Mouse (Mus musculus) right cerebral cortex, adult 18-20 months (tissue): ENCODE results near the gene Myog.
"Not testable (repeated sequence)": the region's sequence is repeated elsewhere in the genome, so short reads cannot be mapped to it uniquely, and the experiment has no call there.

Source experiments
- DNase-seq: peaks from one replicate; pipeline ENCODE4 v3.0.0; 2022; ENCODE audit warnings: mixed read lengths

The Myog gene

GRCm38 (mm10) chr1:134289598-134290099, at the start of gene Myog:
Myog (plus strand) TSS chr1:134289989.
- DNase-seq = no peak

- peak; percentile 72 for DNase-seq
Observed at GRCm38 (mm10) chr1:134240701-134241100, 49.1 kb upstream of the Myog start.

GRCm38 (mm10) chr1:134241298-134241697, 48.5 kb upstream of the Myog start:
- DNase-seq = peak; percentile 43

GRCm38 (mm10) chr1:134242286-134242685, 47.5 kb upstream of the Myog start:
- DNase-seq = no peak

- DNase-seq = no peak
Observed at GRCm38 (mm10) chr1:134243505-134243904, 46.3 kb upstream of the Myog start.

GRCm38 (mm10) chr1:134243948-134244914, 45.6 kb upstream of the Myog start:
- peak; percentile 93 for DNase-seq

GRCm38 (mm10) chr1:134245004-134245717, 44.6 kb upstream of the Myog start:
- DNase-seq = no peak

GRCm38 (mm10) chr1:134246590-134246989, 43.2 kb upstream of the Myog start:
- no peak for DNase-seq

GRCm38 (mm10) chr1:134249681-134250080, 40.1 kb upstream of the Myog start:
- DNase-seq = not testable (repeated sequence)

GRCm38 (mm10) chr1:134264341-134264740, 25.4 kb upstream of the Myog start:
- no peak for DNase-seq

GRCm38 (mm10) chr1:134265797-134266196, 24.0 kb upstream of the Myog start:
- DNase-seq = no peak

- DNase-seq = no peak
Observed at GRCm38 (mm10) chr1:134270026-134270425, 19.8 kb upstream of the Myog start.

GRCm38 (mm10) chr1:134272754-134273250, 17.0 kb upstream of the Myog start:
- no peak for DNase-seq

- DNase-seq = peak; percentile 69
Observed at GRCm38 (mm10) chr1:134273493-134274395, 16.0 kb upstream of the Myog start.

- no peak for DNase-seq
Observed at GRCm38 (mm10) chr1:134274483-134274920, 15.3 kb upstream of the Myog start.

GRCm38 (mm10) chr1:134275616-134276464, 13.9 kb upstream of the Myog start:
- peak; percentile 51 for DNase-seq

GRCm38 (mm10) chr1:134276823-134277222, 13.0 kb upstream of the Myog start:
- no peak for DNase-seq

GRCm38 (mm10) chr1:134280174-134280573, 9.6 kb upstream of the Myog start:
- no peak for DNase-seq

- DNase-seq = no peak
Observed at GRCm38 (mm10) chr1:134281563-134281962, 8.2 kb upstream of the Myog start.

- DNase-seq = no peak
Observed at GRCm38 (mm10) chr1:134282342-134282741, 7.4 kb upstream of the Myog start.

GRCm38 (mm10) chr1:134283108-134283507, 6.7 kb upstream of the Myog start:
- DNase-seq = no peak
